Mouse (Mus musculus): ENCODE data around the gene Tnrc6b.

GRCm38 (mm10) chr15:80861302-80861701, 150.2 kb downstream of the Tnrc6b start:
- TF ChIP-seq HCFC1 (IDR thresholded peaks at IDR 0.05; ENCODE audit: borderline replicate concordance, insufficient read depth, low read length) (no peak), ZNF384 (IDR thresholded peaks at IDR 0.05; ENCODE audit: low read depth, low read length) (no peak), CHD2 (IDR thresholded peaks at IDR 0.05; ENCODE audit: low read depth, low read length) (no peak)

Data from ES-E14 (cell line).